Mouse (Mus musculus) heart, postnatal 0 days (tissue): Measurements from ENCODE around the gene Col25a1. TPM values are rescaled to one million over a fixed set of nuclear protein-coding genes. Genes with fewer than 3 reads are reported as not detected.
A peak's percentile ranks its signal among the peaks of the same experiment; 100 is the strongest.

Source experiments
- ATAC-seq: fragments of 200-750 bp; cut with Nextera tagmentation; 2 replicates; pipeline ENCODE4 v1.8.0; 2017; ENCODE audit warnings: low read depth, moderate number of reproducible peaks, moderate library complexity; ENCODE audit not compliant: insufficient read depth
- DNase-seq: peaks from one replicate; pipeline ENCODE4 v3.0.0-alpha.2; 2016; ENCODE audit warnings: low spot score
- H3K27ac ChIP-seq: fragments of 300-500 bp; sonication (generic); 2 replicates; pipeline ENCODE4 v1.5.1; 2014; ENCODE audit warnings: low read depth, mild to moderate bottlenecking
- H3K27me3 ChIP-seq: fragments of 300-500 bp; sonication (generic); 2 replicates; pipeline ENCODE4 v1.6.1; 2014; ENCODE audit warnings: low read length, mixed read lengths; ENCODE audit not compliant: control insufficient read depth, insufficient read depth
- H3K36me3 ChIP-seq: fragments of 300-500 bp; sonication (generic); replicated peaks from 2 replicates; pipeline ENCODE4 v1.6.1; 2014; ENCODE audit warnings: low read length, mixed read lengths; ENCODE audit not compliant: control insufficient read depth, insufficient read depth
- H3K4me1 ChIP-seq: fragments of 300-500 bp; sonication (generic); 2 replicates; pipeline ENCODE4 v1.6.1; 2014; ENCODE audit warnings: antibody characterized with exemption; ENCODE audit not compliant: control insufficient read depth, insufficient read depth
- H3K4me2 ChIP-seq: fragments of 300-500 bp; sonication (generic); 2 replicates; pipeline ENCODE4 v1.6.1; 2014; ENCODE audit warnings: low read depth, mild to moderate bottlenecking, low read length, moderate library complexity
- H3K4me3 ChIP-seq: fragments of 300-500 bp; sonication (generic); 2 replicates; pipeline ENCODE4 v1.5.1; 2014; ENCODE audit warnings: low read depth, low read length
- H3K9ac ChIP-seq: fragments of 300-500 bp; sonication (generic); replicated peaks from 2 replicates; pipeline ENCODE4 v1.6.1; 2014; ENCODE audit warnings: low read depth, low read length, mixed read lengths
- H3K9me3 ChIP-seq: fragments of 300-500 bp; sonication (generic); replicated peaks from 2 replicates; pipeline ENCODE4 v1.6.1; 2016; ENCODE audit warnings: low read length; ENCODE audit not compliant: control insufficient read depth
- CTCF ChIP-seq: IDR thresholded peaks from 2 replicates; pipeline ENCODE4 v1.5.1; 2016; ENCODE audit warnings: antibody characterized with exemption, control low read depth, low read depth
- EP300 ChIP-seq: IDR thresholded peaks from 2 replicates; pipeline ENCODE4 v1.6.1; 2016; ENCODE audit warnings: antibody characterized with exemption, low read depth
- whole genome bisulfite sequencing: fragments of 180-500 bp; shearing (Covaris S2); extraction: QIAGEN DNeasy Blood & Tissue Kit; methylation state at CpG from one replicate; pipeline ENCODE4 v1.1.7; 2014; 5-methylcytosine and 5-hydroxymethylcytosine counted together
- polyA plus RNA-seq: library from polyadenylated mRNA; unstranded; fragments of >200 nt; fragmentation: Nextera tagmentation; extraction: Ambion mirVana; gene quantifications from 2 replicates; pipeline ENCODE4 v1.2.1, GENCODE M21; 2015
- total RNA-seq: library from RNA; depleted of rRNA; stranded (reverse); fragments of >200 nt; gene quantifications from 2 replicates; pipeline ENCODE4 v1.2.3, GENCODE M21; 2014; ENCODE audit warnings: low replicate concordance

Gene Col25a1
- total and polyA plus RNA-seq, 2 experiments from 2014 or later, result 0.67 to 0.92 TPM

DNA sequence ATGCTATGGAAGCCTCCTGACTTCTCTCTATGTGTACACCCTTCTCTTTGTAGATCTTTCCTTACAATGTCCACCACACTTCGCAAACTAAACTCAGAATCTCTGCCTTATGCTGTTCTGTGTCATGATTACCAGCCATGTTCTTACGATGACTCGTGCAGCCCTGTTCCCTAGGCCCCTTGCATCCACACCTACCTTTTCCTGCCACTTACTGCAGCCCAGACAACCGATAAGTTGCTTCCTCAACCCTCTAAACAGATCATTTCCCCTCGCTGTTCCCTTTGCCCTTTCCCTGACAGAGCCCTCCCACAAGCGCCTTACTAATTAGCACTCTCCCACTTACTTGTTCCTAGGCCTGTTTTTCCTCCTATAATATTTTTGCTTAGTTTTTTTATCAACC lies 275.9 kb downstream of the Col25a1 start:
- Histone ChIP-seq H3K4me1 (no peaks in the 10 kb centered on the region), H3K4me3 (no peak overlapping the region), H3K27ac (no peak overlapping the region), H3K9ac (no peak overlapping the region), H3K36me3 (no peaks in the 10 kb centered on the region), H3K9me3 (no peaks in the 10 kb centered on the region), H3K27me3 (no peaks in the 10 kb centered on the region), H3K4me2 (no peak overlapping the region)
- 36% methylated on average over 6 of the region's 6 CpGs for WGBS
- ATAC-seq, result no peak
- no peak for TF ChIP-seq CTCF
- TF ChIP-seq EP300, result no peak
- peak; percentile 7 for DNase-seq

DNA sequence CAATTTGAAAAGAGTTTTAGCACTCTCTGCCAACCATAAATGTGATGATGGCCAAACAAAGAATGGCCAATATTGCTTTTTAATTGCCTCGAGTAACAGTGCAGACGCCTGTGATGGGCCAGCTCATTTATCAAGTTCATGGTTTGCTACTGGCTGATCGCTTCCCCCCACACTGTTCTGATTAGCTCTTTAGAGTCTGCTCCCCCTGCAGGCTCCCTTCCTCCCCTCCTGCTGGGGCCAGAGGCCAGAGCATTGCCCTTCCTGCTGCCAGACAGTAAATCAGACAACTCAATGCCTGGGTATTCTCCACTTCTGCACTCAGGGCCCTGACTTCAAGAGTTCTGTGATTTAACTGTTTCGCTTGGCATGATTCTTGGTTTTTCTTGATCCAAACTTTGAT lies 281.9 kb downstream of the Col25a1 start:
- no peak overlapping the region for H3K4me2 ChIP-seq
- no peak for DNase-seq
- H3K9me3 ChIP-seq, result no peaks in the 10 kb centered on the region
- no peaks in the 10 kb centered on the region for H3K4me1 ChIP-seq
- H3K36me3 ChIP-seq, result no peaks in the 10 kb centered on the region
- TF ChIP-seq CTCF (no peak), EP300 (no peak)
- no peak for ATAC-seq
- no peak overlapping the region for H3K9ac ChIP-seq
- H3K27me3 ChIP-seq, result no peaks in the 10 kb centered on the region
- H3K27ac ChIP-seq, result no peak overlapping the region
- no peak overlapping the region for H3K4me3 ChIP-seq
- 44% methylated on average over 4 of the region's 4 CpGs for WGBS

DNA sequence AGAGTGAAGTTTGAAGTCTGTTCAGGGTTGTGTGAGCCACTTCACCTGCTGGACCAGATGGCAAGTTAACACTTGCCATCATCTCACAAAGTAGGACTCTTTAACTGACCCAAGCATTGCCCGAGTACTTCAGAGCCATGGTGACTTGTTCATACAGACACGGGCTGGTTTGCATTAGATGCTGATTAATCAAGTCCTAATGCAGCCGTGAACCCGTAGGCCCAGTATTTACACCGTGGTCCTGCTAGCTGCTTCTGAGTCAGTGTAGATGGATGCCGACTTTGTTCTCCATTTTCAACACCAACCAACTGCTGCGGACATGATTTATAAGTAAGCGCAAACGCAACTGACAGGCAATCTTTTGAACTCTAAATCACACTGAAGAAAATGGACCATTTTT lies 287.6 kb downstream of the Col25a1 start:
- 81% methylated on average over 9 of the region's 9 CpGs for WGBS
- H3K9me3 ChIP-seq, result no peaks in the 10 kb centered on the region
- H3K9ac ChIP-seq, result no peak overlapping the region
- H3K27ac ChIP-seq, result no peak overlapping the region
- no peak for TF ChIP-seq EP300
- no peak for TF ChIP-seq CTCF
- no peak overlapping the region for H3K4me2 ChIP-seq
- H3K27me3 ChIP-seq, result no peaks in the 10 kb centered on the region
- no peaks in the 10 kb centered on the region for H3K4me1 ChIP-seq
- DNase-seq (no peak), ATAC-seq (no peak)
- H3K4me3 ChIP-seq, result no peak overlapping the region
- no peaks in the 10 kb centered on the region for H3K36me3 ChIP-seq

GRCm38 (mm10) chr3:130428796-130429195 lies 297.5 kb downstream of the Col25a1 start:
- DNase-seq (no peak), ATAC-seq (no peak)
- Histone ChIP-seq H3K4me3 (no peak overlapping the region), H3K4me1 (no peaks in the 10 kb centered on the region), H3K27ac (no peak overlapping the region), H3K4me2 (no peak overlapping the region), H3K9me3 (no peaks in the 10 kb centered on the region), H3K27me3 (no peaks in the 10 kb centered on the region), H3K9ac (no peak overlapping the region), H3K36me3 (no peaks in the 10 kb centered on the region)
- 52% methylated on average over 4 of the region's 4 CpGs for WGBS
- no peak for TF ChIP-seq EP300
- TF ChIP-seq CTCF, result no peak

GRCm38 (mm10) chr3:130430052-130430451 lies 298.8 kb downstream of the Col25a1 start:
- DNase-seq, result no peak
- ATAC-seq, result no peak
- H3K27ac ChIP-seq, result no peak overlapping the region
- H3K4me1 ChIP-seq, result no peaks in the 10 kb centered on the region
- no peak overlapping the region for H3K9ac ChIP-seq
- H3K9me3 ChIP-seq, result no peaks in the 10 kb centered on the region
- H3K27me3 ChIP-seq, result no peaks in the 10 kb centered on the region
- no peak overlapping the region for H3K4me2 ChIP-seq
- no peak overlapping the region for H3K4me3 ChIP-seq
- no peaks in the 10 kb centered on the region for H3K36me3 ChIP-seq
- WGBS, result 83% methylated on average over 5 of the region's 5 CpGs
- no peak for TF ChIP-seq CTCF
- no peak for TF ChIP-seq EP300

DNA sequence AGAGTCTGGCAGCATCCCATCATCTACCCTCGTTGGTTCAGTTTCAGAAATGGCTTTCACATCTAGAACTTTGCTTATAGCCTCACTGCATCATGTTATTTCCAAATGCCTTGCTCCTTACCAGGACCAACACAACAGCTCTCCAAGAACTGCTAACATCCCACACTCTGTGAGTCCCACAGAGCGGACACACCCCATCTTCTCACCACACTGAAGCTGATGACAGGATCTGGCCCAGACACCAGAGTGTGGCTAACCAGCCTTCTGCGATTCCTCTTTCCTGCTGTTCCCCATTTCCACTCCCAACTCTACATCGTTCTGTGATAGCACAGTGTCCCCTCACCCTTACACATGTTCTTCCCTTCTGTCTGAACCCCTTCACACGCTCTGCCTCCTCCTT lies 301.5 kb downstream of the Col25a1 start:
- no peaks in the 10 kb centered on the region for H3K4me1 ChIP-seq
- TF ChIP-seq EP300, result no peak
- no peak for TF ChIP-seq CTCF
- H3K27me3 ChIP-seq, result no peaks in the 10 kb centered on the region
- H3K9me3 ChIP-seq, result no peaks in the 10 kb centered on the region
- DNase-seq (no peak), ATAC-seq (no peak)
- 50% methylated on average over 5 of the region's 5 CpGs for WGBS
- no peak overlapping the region for H3K27ac ChIP-seq
- no peak overlapping the region for H3K9ac ChIP-seq
- H3K36me3 ChIP-seq, result no peaks in the 10 kb centered on the region
- no peak overlapping the region for H3K4me2 ChIP-seq
- H3K4me3 ChIP-seq, result no peak overlapping the region
